Mouse (Mus musculus) limb, embryonic 13.5 days (tissue): ENCODE data around the gene Stpg4. TPM values are rescaled to one million over a fixed set of nuclear protein-coding genes. Genes with fewer than 3 reads are reported as not detected.

ENCODE experiments used
- ATAC-seq: fragments of 200-750 bp; cut with Nextera tagmentation; 2 replicates; pipeline ENCODE4 v1.8.0; 2017; ENCODE audit warnings: low read depth, moderate number of reproducible peaks, moderate TSS enrichment; ENCODE audit not compliant: low FRiP score
- H3K27ac ChIP-seq: fragments of 300-500 bp; sonication (generic); 2 replicates; pipeline ENCODE4 v1.5.1; 2015; ENCODE audit warnings: inconsistent platforms, mild to moderate bottlenecking, moderate library complexity
- H3K27me3 ChIP-seq: fragments of 300-500 bp; sonication (generic); 2 replicates; pipeline ENCODE4 v1.6.1; 2015; ENCODE audit warnings: mild to moderate bottlenecking, inconsistent platforms
- H3K36me3 ChIP-seq: fragments of 300-500 bp; sonication (generic); 2 replicates; pipeline ENCODE4 v1.6.1; 2015; ENCODE audit warnings: inconsistent platforms, mild to moderate bottlenecking, moderate library complexity
- H3K4me1 ChIP-seq: fragments of 300-500 bp; sonication (generic); 2 replicates; pipeline ENCODE4 v1.6.1; 2015; ENCODE audit warnings: inconsistent platforms
- H3K4me2 ChIP-seq: fragments of 300-500 bp; sonication (generic); replicated peaks from 2 replicates; pipeline ENCODE4 v1.6.1; 2015; ENCODE audit warnings: inconsistent platforms, mild to moderate bottlenecking, moderate library complexity
- H3K4me3 ChIP-seq: fragments of 300-500 bp; sonication (generic); 2 replicates; pipeline ENCODE4 v1.5.1; 2015; ENCODE audit warnings: moderate library complexity, mild to moderate bottlenecking, inconsistent platforms
- H3K9ac ChIP-seq: fragments of 300-500 bp; sonication (generic); 2 replicates; pipeline ENCODE4 v1.6.1; 2015; ENCODE audit warnings: mild to moderate bottlenecking, inconsistent platforms
- H3K9me3 ChIP-seq: fragments of 300-500 bp; sonication (generic); 2 replicates; pipeline ENCODE4 v1.6.1; 2016; ENCODE audit warnings: inconsistent platforms
- WGBS: fragments of 180-500 bp; shearing (Covaris S2); methylation state at CpG from one replicate; pipeline ENCODE4 v1.1.7; 2015; 5-methylcytosine and 5-hydroxymethylcytosine counted together
- polyA plus RNA-seq: library from polyadenylated mRNA; unstranded; fragments of >200 nt; fragmentation: Nextera tagmentation; extraction: Ambion mirVana; gene quantifications from 2 replicates; pipeline ENCODE4 v1.2.1, GENCODE M21; 2015

Stpg4 gene
- polyA plus RNA-seq, result not detected in 2 replicates

GRCm38 (mm10) chr17:87427511-87427910, at the start of gene Stpg4:
TSS of gene Stpg4 (minus strand) at chr17:87427741.
- WGBS, result 61% methylated on average over 24 of the region's 24 CpGs
- peak; percentile 19; the same call in 1 of the 2 replicates for ATAC-seq
- no peak within 1 kb of the TSS; the same call in 1 of the 2 replicates for H3K27ac ChIP-seq

GRCm38 (mm10) chr17:87475356-87475755, 47.8 kb upstream of the Stpg4 start:
- ATAC-seq, result no peak
- 61% methylated on average over 8 of the region's 8 CpGs for WGBS
- no peak overlapping the region for H3K9ac ChIP-seq

More at GRCm38 (mm10) chr17:87427511-87427910, at the start of gene Stpg4:
- H3K4me3 ChIP-seq, result no peak within 1 kb of the TSS
- H3K4me2 ChIP-seq, result no peak within 1 kb of the TSS; the same call in 1 of the 2 replicates
- H3K27me3 ChIP-seq, result no peaks in the 10 kb centered on the region
- no peaks in the 10 kb centered on the region for H3K9me3 ChIP-seq
- peaks cover 34% of the 10 kb centered on the region for H3K36me3 ChIP-seq
- H3K4me1 ChIP-seq, result 0 out of 2 replicates have a peak, but pooled peaks cover 5% of the 10 kb centered on the region
- no peak within 1 kb of the TSS for H3K9ac ChIP-seq

GRCm38 (mm10) chr17:87474501-87474795, 46.9 kb upstream of the Stpg4 start:
- peak overlapping the region; percentile 76 for H3K4me2 ChIP-seq
- peaks cover 30% of the 10 kb centered on the region for H3K4me1 ChIP-seq
- H3K27ac ChIP-seq, result no peak overlapping the region
- H3K27me3 ChIP-seq, result peaks cover 34% of the 10 kb centered on the region
- ATAC-seq, result no peak
- 5% methylated on average over 7 of the region's 7 CpGs for WGBS
- H3K9me3 ChIP-seq, result no peaks in the 10 kb centered on the region
- no peaks in the 10 kb centered on the region for H3K36me3 ChIP-seq
- H3K9ac ChIP-seq, result peak overlapping the region; percentile 60; the same call in 1 of the 2 replicates
- peak overlapping the region; percentile 40 for H3K4me3 ChIP-seq

More at GRCm38 (mm10) chr17:87475356-87475755, 47.8 kb upstream of the Stpg4 start:
- Histone ChIP-seq H3K4me2 (no peak overlapping the region), H3K9me3 (no peaks in the 10 kb centered on the region), H3K27me3 (peaks cover 34% of the 10 kb centered on the region), H3K4me3 (no peak overlapping the region), H3K4me1 (peaks cover 30% of the 10 kb centered on the region), H3K27ac (no peak overlapping the region), H3K36me3 (no peaks in the 10 kb centered on the region)

- H3K9ac ChIP-seq, result peak overlapping the region; percentile 60
- WGBS, result 1% methylated on average over 23 of the region's 23 CpGs
- H3K27ac ChIP-seq, result peak overlapping the region; percentile 0; the same call in 1 of the 2 replicates
Observed at GRCm38 (mm10) chr17:87473736-87474500, 46.4 kb upstream of the Stpg4 start.

GRCm38 (mm10) chr17:87473441-87473735, 45.8 kb upstream of the Stpg4 start:
- Histone ChIP-seq H3K36me3 (no peaks in the 10 kb centered on the region), H3K4me3 (peak overlapping the region; percentile 40), H3K4me2 (peak overlapping the region; percentile 76), H3K27ac (peak overlapping the region; percentile 0; the same call in 1 of the 2 replicates), H3K27me3 (peaks cover 34% of the 10 kb centered on the region), H3K9ac (peak overlapping the region; percentile 60), H3K4me1 (peaks cover 30% of the 10 kb centered on the region), H3K9me3 (no peaks in the 10 kb centered on the region)
- 7% methylated on average over 9 of the region's 9 CpGs for WGBS
- no peak for ATAC-seq

More at GRCm38 (mm10) chr17:87473736-87474500, 46.4 kb upstream of the Stpg4 start:
- peaks cover 34% of the 10 kb centered on the region for H3K27me3 ChIP-seq
- peak overlapping the region; percentile 40 for H3K4me3 ChIP-seq
- H3K4me1 ChIP-seq, result peaks cover 30% of the 10 kb centered on the region
- ATAC-seq, result peak; percentile 84
- H3K36me3 ChIP-seq, result no peaks in the 10 kb centered on the region
- H3K9me3 ChIP-seq, result no peaks in the 10 kb centered on the region
- peak overlapping the region; percentile 76 for H3K4me2 ChIP-seq

GRCm38 (mm10) chr17:87472879-87473278, 45.3 kb upstream of the Stpg4 start:
- H3K9ac ChIP-seq, result no peak overlapping the region
- WGBS, result 48% methylated on average over 10 of the region's 10 CpGs
- no peaks in the 10 kb centered on the region for H3K36me3 ChIP-seq
- H3K27me3 ChIP-seq, result peaks cover 34% of the 10 kb centered on the region
- H3K4me2 ChIP-seq, result peak overlapping the region; percentile 76
- peak overlapping the region; percentile 40; the same call in 1 of the 2 replicates for H3K4me3 ChIP-seq
- no peaks in the 10 kb centered on the region for H3K9me3 ChIP-seq
- ATAC-seq, result no peak
- H3K4me1 ChIP-seq, result peaks cover 30% of the 10 kb centered on the region
- no peak overlapping the region for H3K27ac ChIP-seq

GRCm38 (mm10) chr17:87471661-87472060, 44.1 kb upstream of the Stpg4 start:
- H3K27ac ChIP-seq, result no peak overlapping the region
- H3K36me3 ChIP-seq, result no peaks in the 10 kb centered on the region
- no peak overlapping the region for H3K9ac ChIP-seq
- no peaks in the 10 kb centered on the region for H3K9me3 ChIP-seq
- H3K4me2 ChIP-seq, result no peak overlapping the region
- H3K27me3 ChIP-seq, result peaks cover 34% of the 10 kb centered on the region
- WGBS, result 68% methylated on average over 6 of the region's 6 CpGs
- H3K4me3 ChIP-seq, result no peak overlapping the region
- no peak for ATAC-seq
- H3K4me1 ChIP-seq, result peaks cover 30% of the 10 kb centered on the region

DNA sequence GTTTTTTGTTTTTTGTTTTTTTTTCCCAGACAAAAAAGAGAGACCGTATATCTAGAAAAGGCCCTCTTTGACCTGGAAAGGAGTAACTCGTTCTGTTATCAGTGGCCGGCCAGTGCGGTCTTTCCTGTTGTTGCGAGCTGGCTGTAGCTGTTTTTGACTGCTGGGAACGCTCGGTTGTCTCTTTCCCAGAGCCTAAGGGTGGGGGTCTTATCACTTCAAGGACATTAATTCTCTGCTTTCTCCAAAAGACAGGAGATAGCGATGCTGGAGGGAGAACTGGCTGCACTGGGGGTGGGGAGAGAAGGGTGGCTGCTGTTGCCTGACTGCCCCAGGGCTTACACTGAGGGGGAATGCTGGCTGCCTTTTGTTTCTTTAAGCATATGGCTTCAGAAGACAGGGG, 43.3 kb upstream of the Stpg4 start:
- H3K4me1 ChIP-seq, result peaks cover 30% of the 10 kb centered on the region
- no peak overlapping the region for H3K9ac ChIP-seq
- peaks cover 34% of the 10 kb centered on the region for H3K27me3 ChIP-seq
- 71% methylated on average over 8 of the region's 8 CpGs for WGBS
- no peaks in the 10 kb centered on the region for H3K36me3 ChIP-seq
- no peak overlapping the region for H3K4me2 ChIP-seq
- no peak overlapping the region for H3K27ac ChIP-seq
- H3K4me3 ChIP-seq, result no peak overlapping the region
- H3K9me3 ChIP-seq, result no peaks in the 10 kb centered on the region
- ATAC-seq, result no peak

DNA sequence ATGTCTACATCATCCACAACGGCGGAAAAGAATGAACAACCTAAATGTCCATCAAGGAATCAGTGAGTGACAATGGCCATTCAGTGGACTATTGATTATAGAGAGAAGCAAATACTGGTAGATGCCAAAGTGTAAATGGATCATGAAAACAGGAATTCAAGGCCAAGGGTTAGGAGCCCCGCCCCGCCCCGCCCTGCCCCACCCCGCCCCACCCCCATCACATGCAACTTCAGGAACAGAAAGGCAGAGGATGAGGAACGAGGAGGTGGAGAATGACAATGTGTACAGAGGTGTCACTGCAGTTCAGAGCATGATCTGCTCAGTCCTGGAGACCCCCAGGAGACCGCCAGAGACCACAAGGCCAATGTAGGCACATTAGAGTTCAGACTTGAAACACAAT, 42.7 kb upstream of the Stpg4 start:
- 66% methylated on average over 8 of the region's 8 CpGs for WGBS
- peaks cover 25% of the 10 kb centered on the region for H3K4me1 ChIP-seq
- no peak overlapping the region for H3K27ac ChIP-seq
- no peak overlapping the region for H3K4me3 ChIP-seq
- no peaks in the 10 kb centered on the region for H3K36me3 ChIP-seq
- H3K4me2 ChIP-seq, result no peak overlapping the region
- no peak for ATAC-seq
- H3K9me3 ChIP-seq, result no peaks in the 10 kb centered on the region
- H3K27me3 ChIP-seq, result peaks cover 32% of the 10 kb centered on the region
- H3K9ac ChIP-seq, result no peak overlapping the region

- Histone ChIP-seq H3K4me3 (no peak overlapping the region), H3K27me3 (peaks cover 24% of the 10 kb centered on the region; the same call in 1 of the 2 replicates), H3K9me3 (no peaks in the 10 kb centered on the region), H3K4me1 (peaks cover 16% of the 10 kb centered on the region), H3K36me3 (no peaks in the 10 kb centered on the region), H3K4me2 (no peak overlapping the region), H3K9ac (no peak overlapping the region), H3K27ac (no peak overlapping the region)
- 87% methylated on average over 8 of the region's 8 CpGs for WGBS
- ATAC-seq, result no peak
Observed at GRCm38 (mm10) chr17:87469428-87469827, 41.9 kb upstream of the Stpg4 start.

DNA sequence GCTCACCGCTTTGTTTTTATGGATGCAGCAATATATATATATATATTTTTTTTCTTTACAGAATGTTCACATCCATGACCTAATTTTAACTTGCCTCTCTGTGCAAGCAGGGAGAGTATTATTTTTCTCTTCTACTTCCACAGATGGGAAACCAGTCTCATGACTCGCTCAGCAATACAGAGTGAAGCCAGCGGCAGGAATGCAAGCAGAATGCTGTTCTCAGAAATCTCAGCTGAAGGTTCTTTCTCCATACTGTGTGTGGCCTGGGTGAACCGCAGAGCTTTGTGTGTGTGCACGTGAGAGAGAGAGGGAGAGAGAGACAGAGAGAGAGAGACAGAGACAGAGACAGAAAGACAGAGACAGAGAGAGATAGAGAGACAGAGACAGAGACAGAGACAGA, 41.1 kb upstream of the Stpg4 start:
- Histone ChIP-seq H3K4me2 (no peak overlapping the region), H3K36me3 (no peaks in the 10 kb centered on the region), H3K9ac (no peak overlapping the region), H3K27ac (no peak overlapping the region), H3K9me3 (no peaks in the 10 kb centered on the region), H3K27me3 (peaks cover 23% of the 10 kb centered on the region; the same call in 1 of the 2 replicates), H3K4me3 (no peak overlapping the region), H3K4me1 (peaks cover 8% of the 10 kb centered on the region)
- no peak for ATAC-seq
- 71% methylated on average over 5 of the region's 5 CpGs for WGBS

DNA sequence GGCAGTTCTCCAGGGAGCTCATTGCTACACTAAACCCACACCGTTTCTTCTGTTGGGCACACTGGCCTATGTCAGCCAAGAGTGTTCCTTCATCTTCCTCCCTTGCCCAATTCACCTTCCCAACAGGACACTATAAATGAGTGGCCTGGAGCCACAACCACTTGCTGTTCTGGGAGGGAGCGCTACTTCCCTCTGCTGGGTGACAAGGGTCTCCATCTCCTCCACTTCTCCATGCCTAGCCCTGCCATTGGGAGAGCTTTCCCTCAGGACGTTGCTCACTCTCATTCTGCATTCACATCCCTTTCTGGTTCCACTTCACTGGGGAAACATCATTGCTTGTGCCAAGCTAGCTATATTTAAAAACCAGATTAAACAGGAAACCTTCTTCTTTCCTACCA, 34.0 kb upstream of the Stpg4 start:
- Histone ChIP-seq H3K4me1 (peaks cover 47% of the 10 kb centered on the region), H3K9ac (no peak overlapping the region), H3K9me3 (no peaks in the 10 kb centered on the region), H3K4me2 (no peak overlapping the region), H3K27ac (no peak overlapping the region), H3K4me3 (no peak overlapping the region), H3K27me3 (peaks cover 17% of the 10 kb centered on the region), H3K36me3 (no peaks in the 10 kb centered on the region)
- ATAC-seq, result no peak
- WGBS, result 45% methylated on average over 3 of the region's 3 CpGs
